Mouse (Mus musculus) heart, postnatal 14 days (tissue): ENCODE data around the gene Stag3. TPM values are rescaled to one million over a fixed set of nuclear protein-coding genes. Genes with fewer than 3 reads are reported as not detected.

Experiments
- total RNA-seq, 2 experiments: library from RNA; stranded (reverse); gene quantifications; 2 replicates each; pipeline ENCODE4 v1.2.3; 2021

Gene Stag3
- total RNA-seq, 2 experiments from 2014 or later = 0.14 to 0.34 TPM

Other genes with a start within 250 kb of the Stag3 start
- not detected for gene Smok3c, start 227.0 kb upstream of the Stag3 start, total RNA-seq
- 10 to 100 TPM; 17.8 to 18.0 TPM for gene Zkscan1, start 195.2 kb upstream of the Stag3 start, total RNA-seq
- gene Zscan21, start 163.3 kb upstream of the Stag3 start, total RNA-seq = 10 to 100 TPM; 13.7 to 14.2 TPM
- gene Zfp113, start 124.5 kb upstream of the Stag3 start, total RNA-seq = 10 to 100 TPM in 1 of 2 experiments, 1 to 10 TPM in 1; 8.0 to 10.9 TPM
- gene Cops6, start 119.2 kb upstream of the Stag3 start, total RNA-seq = 100 to 1,000 TPM; 124 TPM
- 10 to 100 TPM in 1 of 2 experiments, 1 to 10 TPM in 1; 9.2 to 10.9 TPM for gene Ap4m1, start 108.2 kb upstream of the Stag3 start, total RNA-seq
- 10 to 100 TPM; 13.0 to 19.2 TPM for gene Mcm7, start 107.8 kb upstream of the Stag3 start, total RNA-seq
- gene Taf6, start 92.8 kb upstream of the Stag3 start, total RNA-seq = 10 to 100 TPM; 25.3 to 28.4 TPM
- gene Cnpy4, start 92.8 kb upstream of the Stag3 start, total RNA-seq = 1 to 10 TPM; 6.8 to 7.1 TPM
- 1 to 10 TPM; 2.7 to 3.2 TPM for gene Mblac1, start 85.9 kb upstream of the Stag3 start, total RNA-seq
- gene Nxpe5, start 54.3 kb upstream of the Stag3 start, total RNA-seq = under 1 TPM; 0.71 to 0.98 TPM
- 10 to 100 TPM; 59.2 to 63.4 TPM for gene Lamtor4, start 24.8 kb upstream of the Stag3 start, total RNA-seq
- 1 to 10 TPM; 4.1 to 5.2 TPM for gene BC037034, start 16.2 kb upstream of the Stag3 start, total RNA-seq
- under 1 TPM; 0.38 to 0.41 TPM for gene Gal3st4, start 7.4 kb upstream of the Stag3 start, total RNA-seq
- gene Gm43720, start 282 bp upstream of the Stag3 start, total RNA-seq = under 1 TPM in 1 of 2 experiments, not detected in 1; 0.05 TPM
- under 1 TPM; 0.26 to 0.51 TPM for gene Gpc2, start 235 bp upstream of the Stag3 start, total RNA-seq
- under 1 TPM in 1 of 2 experiments, not detected in 1; 0.27 TPM for gene Pvrig, start 61.7 kb downstream of the Stag3 start, total RNA-seq
- 1 to 10 TPM; 7.5 TPM for gene Zfp157, start 161.2 kb downstream of the Stag3 start, total RNA-seq